ENCODE assay signal across 17 mouse cellular contexts in genomic region chr8:102685023-102685422, GRCm38 (mm10).
DNase-seq lines count a peak whose midpoint lies in the region; ATAC-seq lines count a peak whose summit lies in the region.
"Had no signal": no experiment of that assay in that cellular context is flagged by ENCODE, and none has a peak within 500 bp of the region (broad histone marks: within the 10 kb centered on the region; RNA-seq: fewer than 3 reads in every experiment).

No protein-coding gene starts in this region.

- H3K4me1 ChIP-seq in forebrain, embryonic 13.5 days = no peaks in the 10 kb centered on the region
- H3K4me1 ChIP-seq in forebrain, embryonic 11.5 days (replicated peaks; ENCODE audit: control insufficient read depth, insufficient read depth, low read length) = no peaks in the 10 kb centered on the region
- H3K4me1 ChIP-seq in hindbrain, embryonic 13.5 days (replicated peaks) = peaks cover 6% of the 10 kb centered on the region
- no peaks in the 10 kb centered on the region for H3K4me1 ChIP-seq in hindbrain, embryonic 11.5 days (replicated peaks; ENCODE audit: control insufficient read depth, insufficient read depth, low read length)
- no peaks in the 10 kb centered on the region; the same call in 1 of the 2 replicates for H3K4me1 ChIP-seq in forebrain, embryonic 14.5 days (ENCODE audit: control insufficient read depth, insufficient read depth, low read length)
- peaks cover 7% of the 10 kb centered on the region; the same call in 1 of the 2 replicates for H3K4me1 ChIP-seq in midbrain, embryonic 15.5 days
- H3K4me1 ChIP-seq: kidney, embryonic 15.5 days; limb, embryonic 12.5 days had no signal

- H3K4me3 ChIP-seq in forebrain, embryonic 13.5 days = no peak overlapping the region
- H3K4me3 ChIP-seq in forebrain, embryonic 11.5 days (ENCODE audit: low read depth, low read length) = no peak overlapping the region
- H3K4me3 ChIP-seq in hindbrain, embryonic 13.5 days = no peak overlapping the region
- no peak overlapping the region for H3K4me3 ChIP-seq in hindbrain, embryonic 11.5 days (ENCODE audit: low read depth, low read length)
- H3K4me3 ChIP-seq in forebrain, embryonic 14.5 days (ENCODE audit: low read depth, low read length) = no peak overlapping the region
- peak overlapping the region; percentile 18; the same call in 1 of the 2 replicates for H3K4me3 ChIP-seq in midbrain, embryonic 15.5 days
- H3K4me3 ChIP-seq: heart, embryonic 12.5 days; kidney, embryonic 15.5 days; limb, embryonic 12.5 days had no signal

- peak overlapping the region; percentile 29; the same call in 1 of the 2 replicates for H3K4me2 ChIP-seq in forebrain, embryonic 13.5 days
- no peak overlapping the region for H3K4me2 ChIP-seq in forebrain, embryonic 11.5 days (ENCODE audit: low read depth, low read length, severe bottlenecking)
- peak overlapping the region; percentile 31 for H3K4me2 ChIP-seq in hindbrain, embryonic 13.5 days
- H3K4me2 ChIP-seq in hindbrain, embryonic 11.5 days (replicated peaks; ENCODE audit: low read depth, low read length) = no peak overlapping the region
- peak overlapping the region; percentile 20; the same call in 1 of the 2 replicates for H3K4me2 ChIP-seq in forebrain, embryonic 14.5 days (ENCODE audit: low read length)
- H3K4me2 ChIP-seq in midbrain, embryonic 15.5 days = peak overlapping the region; percentile 37
- H3K4me2 ChIP-seq: heart, embryonic 12.5 days; kidney, embryonic 15.5 days; limb, embryonic 12.5 days had no signal

- H3K36me3 ChIP-seq in forebrain, embryonic 13.5 days (ENCODE audit: poor library complexity, severe bottlenecking) = no peaks in the 10 kb centered on the region
- no peaks in the 10 kb centered on the region for H3K36me3 ChIP-seq in forebrain, embryonic 11.5 days (ENCODE audit: control insufficient read depth, insufficient read depth, low read length)
- no peaks in the 10 kb centered on the region for H3K36me3 ChIP-seq in hindbrain, embryonic 13.5 days
- no peaks in the 10 kb centered on the region for H3K36me3 ChIP-seq in hindbrain, embryonic 11.5 days (ENCODE audit: control insufficient read depth, insufficient read depth, low read length)
- no peaks in the 10 kb centered on the region for H3K36me3 ChIP-seq in forebrain, embryonic 14.5 days (ENCODE audit: control insufficient read depth, insufficient read depth, low read length)
- H3K36me3 ChIP-seq in midbrain, embryonic 15.5 days (replicated peaks) = no peaks in the 10 kb centered on the region
- H3K36me3 ChIP-seq: kidney, embryonic 15.5 days had no signal

- ATAC-seq in forebrain, embryonic 13.5 days = no peak
- ATAC-seq in forebrain, embryonic 11.5 days (replicated peaks; ENCODE audit: low FRiP score) = no peak
- ATAC-seq in hindbrain, embryonic 13.5 days (ENCODE audit: low FRiP score) = no peak
- ATAC-seq in hindbrain, embryonic 11.5 days (ENCODE audit: low FRiP score) = no peak
- no peak for ATAC-seq in forebrain, embryonic 14.5 days
- no peak for ATAC-seq in midbrain, embryonic 15.5 days (replicated peaks)

- no peaks in the 10 kb centered on the region for H3K9me3 ChIP-seq in forebrain, embryonic 13.5 days (replicated peaks)
- H3K9me3 ChIP-seq in forebrain, embryonic 11.5 days (ENCODE audit: control insufficient read depth, low read length) = no peaks in the 10 kb centered on the region
- no peaks in the 10 kb centered on the region for H3K9me3 ChIP-seq in hindbrain, embryonic 13.5 days
- H3K9me3 ChIP-seq in hindbrain, embryonic 11.5 days (ENCODE audit: control insufficient read depth, low read length) = no peaks in the 10 kb centered on the region
- no peaks in the 10 kb centered on the region for H3K9me3 ChIP-seq in forebrain, embryonic 14.5 days (replicated peaks; ENCODE audit: control insufficient read depth, low read length)
- no peaks in the 10 kb centered on the region for H3K9me3 ChIP-seq in midbrain, embryonic 15.5 days
- H3K9me3 ChIP-seq: heart, embryonic 12.5 days; kidney, embryonic 15.5 days; limb, embryonic 12.5 days had no signal

- H3K27ac ChIP-seq in forebrain, embryonic 13.5 days = no peak overlapping the region
- H3K27ac ChIP-seq in forebrain, embryonic 11.5 days (ENCODE audit: low read depth, low read length) = no peak overlapping the region
- H3K27ac ChIP-seq in hindbrain, embryonic 13.5 days = peak overlapping the region; percentile 27; the same call in 1 of the 2 replicates
- no peak overlapping the region for H3K27ac ChIP-seq in hindbrain, embryonic 11.5 days (ENCODE audit: low read depth, low read length)
- H3K27ac ChIP-seq in forebrain, embryonic 14.5 days (ENCODE audit: low read depth, low read length) = peak overlapping the region; percentile 33; the same call in 1 of the 2 replicates
- no peak overlapping the region for H3K27ac ChIP-seq in midbrain, embryonic 15.5 days
- H3K27ac ChIP-seq: kidney, embryonic 15.5 days; limb, embryonic 12.5 days; liver, embryonic 14.5 days had no signal

- no peak overlapping the region for H3K9ac ChIP-seq in forebrain, embryonic 13.5 days
- H3K9ac ChIP-seq in forebrain, embryonic 11.5 days (ENCODE audit: low read length) = no peak overlapping the region
- H3K9ac ChIP-seq in hindbrain, embryonic 13.5 days = no peak overlapping the region
- H3K9ac ChIP-seq in hindbrain, embryonic 11.5 days (ENCODE audit: low read depth, low read length) = no peak overlapping the region
- no peak overlapping the region for H3K9ac ChIP-seq in forebrain, embryonic 14.5 days (ENCODE audit: low read length)
- H3K9ac ChIP-seq in midbrain, embryonic 15.5 days = no peak overlapping the region
- H3K9ac ChIP-seq: heart, embryonic 12.5 days; kidney, embryonic 15.5 days; limb, embryonic 12.5 days; liver, embryonic 14.5 days had no signal

- 52% methylated on average over 11 of the region's 11 CpGs for WGBS in forebrain, embryonic 13.5 days
- WGBS in forebrain, embryonic 11.5 days = 79% methylated on average over 11 of the region's 11 CpGs
- WGBS in hindbrain, embryonic 13.5 days = 62% methylated on average over 11 of the region's 11 CpGs
- WGBS in hindbrain, embryonic 11.5 days = 88% methylated on average over 11 of the region's 11 CpGs
- 56% methylated on average over 11 of the region's 11 CpGs for WGBS in forebrain, embryonic 14.5 days
- WGBS in midbrain, embryonic 15.5 days = 52% methylated on average over 11 of the region's 11 CpGs

- intact Hi-C loops in left cerebral cortex, postnatal 36 days (cut with DNase I) = loop anchor here (10.0 kb wide), 1 partner anchor 100 kb away; the partner anchor contains the start of gene Cdh11

- H3K27me3 ChIP-seq in forebrain, embryonic 13.5 days = no peaks in the 10 kb centered on the region
- no peaks in the 10 kb centered on the region for H3K27me3 ChIP-seq in forebrain, embryonic 11.5 days (ENCODE audit: control insufficient read depth, insufficient read depth, low read length)
- H3K27me3 ChIP-seq in hindbrain, embryonic 13.5 days = no peaks in the 10 kb centered on the region
- H3K27me3 ChIP-seq in hindbrain, embryonic 11.5 days (ENCODE audit: control insufficient read depth, insufficient read depth, low read length) = no peaks in the 10 kb centered on the region
- no peaks in the 10 kb centered on the region for H3K27me3 ChIP-seq in forebrain, embryonic 14.5 days (replicated peaks; ENCODE audit: control insufficient read depth, insufficient read depth, low read length)
- H3K27me3 ChIP-seq in midbrain, embryonic 15.5 days (replicated peaks) = no peaks in the 10 kb centered on the region
- H3K27me3 ChIP-seq: heart, embryonic 12.5 days; kidney, embryonic 15.5 days; limb, embryonic 12.5 days had no signal

- DNase-seq in forebrain, embryonic 11.5 days (ENCODE audit: low spot score) = no peak
- DNase-seq in hindbrain, embryonic 11.5 days (ENCODE audit: low spot score) = no peak
- peak; percentile 38 for DNase-seq in forebrain, embryonic 14.5 days (ENCODE audit: low spot score)
- DNase-seq in urinary bladder, postnatal 14 days (ENCODE audit: low spot score) = no peak
- no peak for DNase-seq in left cerebral cortex, postnatal 36 days (ENCODE audit: low spot score in 2 of 2)
- DNase-seq: adrenal gland, adult 8-10 months; cerebellum, adult 11-12 months; cerebellum, postnatal 25 days; gastrocnemius, postnatal 25 days; retina, postnatal 1 day had no signal

Comparison
In these comparisons a context has a peak if more than half of its experiments do, and no peak if none do; other contexts are left out.
1. H3K27ac ChIP-seq: peak in hindbrain, embryonic 13.5 days (single experiment) and forebrain, embryonic 14.5 days (single experiment); none in forebrain, embryonic 13.5 days (single experiment), forebrain, embryonic 11.5 days (single experiment), hindbrain, embryonic 11.5 days (single experiment) and midbrain, embryonic 15.5 days (single experiment).
2. H3K4me2 ChIP-seq: peak in forebrain, embryonic 13.5 days (single experiment), hindbrain, embryonic 13.5 days (single experiment), forebrain, embryonic 14.5 days (single experiment) and midbrain, embryonic 15.5 days (single experiment); none in forebrain, embryonic 11.5 days (single experiment) and hindbrain, embryonic 11.5 days (single experiment).